8 mouse cellular contexts compared by ENCODE assay signal in genomic region chr14:57344781-57345492, GRCm38 (mm10). TPM values are rescaled to one million over a fixed set of nuclear protein-coding genes. Genes with fewer than 3 reads are reported as not detected.
A peak's percentile ranks its signal among the peaks of the same experiment; 100 is the strongest.
DNase-seq lines count a peak whose midpoint lies in the region; ATAC-seq and TF ChIP-seq lines count a peak whose summit lies in the region.

No protein-coding gene starts in this region.

- H3K4me3 ChIP-seq in thymus, adult 2 months (ENCODE audit: control insufficient read depth, insufficient read depth, low read length), result peak overlapping the region; percentile 13; the same call in 1 of the 2 replicates
- H3K4me3 ChIP-seq in heart, postnatal 0 days (ENCODE audit: low read depth, low read length), result peak overlapping the region; percentile 28
- H3K4me3 ChIP-seq in liver, adult 2 months (ENCODE audit: insufficient read depth, low read depth, low read length), result no peak overlapping the region
- no peak overlapping the region for H3K4me3 ChIP-seq in forebrain, postnatal 0 days (ENCODE audit: low read depth, low read length)
- no peak overlapping the region for H3K4me3 ChIP-seq in forebrain, embryonic 10.5 days

- no peak for TF ChIP-seq CTCF in thymus, adult 2 months (IDR thresholded peaks at IDR 0.05; ENCODE audit: borderline replicate concordance, control insufficient read depth, extremely low read depth, insufficient read depth, low read length, poor library complexity)
- TF ChIP-seq CTCF in heart, postnatal 0 days (IDR thresholded peaks at IDR 0.05; ENCODE audit: low read depth), result no peak
- no peak for TF ChIP-seq CTCF in liver, adult 2 months (IDR thresholded peaks at IDR 0.05; ENCODE audit: low read depth, low read length)
- TF ChIP-seq CTCF in forebrain, postnatal 0 days (IDR thresholded peaks at IDR 0.05; ENCODE audit: low read depth), result no peak

- 81% methylated on average over 25 of the region's 25 CpGs for WGBS in thymus, adult 2 months
- 34% methylated on average over 25 of the region's 25 CpGs for WGBS in heart, postnatal 0 days
- WGBS in liver, adult 2 months, result 55% methylated on average over 25 of the region's 25 CpGs
- WGBS in forebrain, postnatal 0 days, result 81% methylated on average over 25 of the region's 25 CpGs
- 85% methylated on average over 25 of the region's 25 CpGs for WGBS in forebrain, embryonic 10.5 days

- H3K9me3 ChIP-seq in heart, postnatal 0 days (replicated peaks; ENCODE audit: control insufficient read depth, low read length), result no peaks in the 10 kb centered on the region
- no peaks in the 10 kb centered on the region for H3K9me3 ChIP-seq in forebrain, postnatal 0 days (ENCODE audit: low read length)
- H3K9me3 ChIP-seq in forebrain, embryonic 10.5 days, result no peaks in the 10 kb centered on the region

- H3K36me3 ChIP-seq in thymus, adult 2 months (ENCODE audit: control insufficient read depth, insufficient read depth, low read length), result no peaks in the 10 kb centered on the region
- H3K36me3 ChIP-seq in heart, postnatal 0 days (replicated peaks; ENCODE audit: control insufficient read depth, insufficient read depth, low read length), result no peaks in the 10 kb centered on the region
- H3K36me3 ChIP-seq in liver, adult 2 months (ENCODE audit: control insufficient read depth, insufficient read depth, low read length), result no peaks in the 10 kb centered on the region
- no peaks in the 10 kb centered on the region for H3K36me3 ChIP-seq in splenic B cell, adult 2 months (ENCODE audit: control insufficient read depth, insufficient read depth, low read length, poor library complexity, severe bottlenecking)
- no peaks in the 10 kb centered on the region for H3K36me3 ChIP-seq in forebrain, postnatal 0 days (ENCODE audit: insufficient read depth)
- H3K36me3 ChIP-seq in forebrain, embryonic 10.5 days (replicated peaks), result no peaks in the 10 kb centered on the region

- H3K4me1 ChIP-seq in thymus, adult 2 months (replicated peaks; ENCODE audit: control insufficient read depth, insufficient read depth, low read length), result no peaks in the 10 kb centered on the region
- H3K4me1 ChIP-seq in heart, postnatal 0 days (ENCODE audit: control insufficient read depth, insufficient read depth), result peaks cover 11% of the 10 kb centered on the region; the same call in 1 of the 2 replicates
- H3K4me1 ChIP-seq in liver, adult 2 months (ENCODE audit: control insufficient read depth, insufficient read depth, low read length), result no peaks in the 10 kb centered on the region
- H3K4me1 ChIP-seq in forebrain, postnatal 0 days (ENCODE audit: insufficient read depth), result no peaks in the 10 kb centered on the region
- H3K4me1 ChIP-seq in forebrain, embryonic 10.5 days, result peaks cover 24% of the 10 kb centered on the region

- no peaks in the 10 kb centered on the region for H3K27me3 ChIP-seq in thymus, adult 2 months (ENCODE audit: control insufficient read depth, insufficient read depth, low read length)
- no peaks in the 10 kb centered on the region for H3K27me3 ChIP-seq in heart, postnatal 0 days (ENCODE audit: control insufficient read depth, insufficient read depth, low read length)
- no peaks in the 10 kb centered on the region for H3K27me3 ChIP-seq in liver, adult 2 months (ENCODE audit: control insufficient read depth, insufficient read depth, low read length)
- no peaks in the 10 kb centered on the region for H3K27me3 ChIP-seq in splenic B cell, adult 2 months (ENCODE audit: control insufficient read depth, insufficient read depth, low read length, poor library complexity, severe bottlenecking)
- no peaks in the 10 kb centered on the region for H3K27me3 ChIP-seq in forebrain, postnatal 0 days (ENCODE audit: insufficient read depth, low read length)
- H3K27me3 ChIP-seq in forebrain, embryonic 10.5 days (ENCODE audit: poor library complexity, severe bottlenecking), result peaks cover 14% of the 10 kb centered on the region

- H3K79me2 ChIP-seq in liver, adult 2 months (ENCODE audit: control insufficient read depth, insufficient read depth, low read length), result no peaks in the 10 kb centered on the region

- H3K4me2 ChIP-seq in heart, postnatal 0 days (ENCODE audit: low read depth, low read length), result peak overlapping the region; percentile 57
- no peak overlapping the region for H3K4me2 ChIP-seq in forebrain, postnatal 0 days (ENCODE audit: low read depth)

- H3K9ac ChIP-seq in heart, postnatal 0 days (replicated peaks; ENCODE audit: low read depth, low read length), result no peak overlapping the region
- H3K9ac ChIP-seq in liver, adult 2 months (ENCODE audit: low read depth, low read length), result no peak overlapping the region
- H3K9ac ChIP-seq in forebrain, postnatal 0 days, result no peak overlapping the region

- TF ChIP-seq EP300 in heart, postnatal 0 days (IDR thresholded peaks at IDR 0.05; ENCODE audit: low read depth), result no peak

- no peak for TF ChIP-seq POLR2A in thymus, adult 2 months (IDR thresholded peaks at IDR 0.05; ENCODE audit: control insufficient read depth, extremely low read depth, insufficient read depth, low read length, poor library complexity)
- TF ChIP-seq POLR2A in liver, adult 2 months (IDR thresholded peaks at IDR 0.05; ENCODE audit: extremely low read depth, insufficient read depth, low read length), result no peak

- H3K27ac ChIP-seq in thymus, adult 2 months (ENCODE audit: control insufficient read depth, insufficient read depth, low read length), result no peak overlapping the region
- H3K27ac ChIP-seq in heart, postnatal 0 days (ENCODE audit: low read depth), result no peak overlapping the region
- peak overlapping the region; percentile 38 for H3K27ac ChIP-seq in liver, adult 2 months (replicated peaks; ENCODE audit: insufficient read depth, low read depth, low read length)
- no peak overlapping the region for H3K27ac ChIP-seq in forebrain, postnatal 0 days (ENCODE audit: low read depth, low read length)
- H3K27ac ChIP-seq in forebrain, embryonic 10.5 days, result no peak overlapping the region

- peak; percentile 44; the same call in 1 of the 2 replicates for ATAC-seq in heart, postnatal 0 days (ENCODE audit: insufficient read depth, low read depth)
- no peak for ATAC-seq in forebrain, postnatal 0 days

- DNase-seq in thymus, adult 2 months, result no peak
- no peak for DNase-seq in thymus, postnatal 14 days
- peak; percentile 7 for DNase-seq in heart, postnatal 0 days (ENCODE audit: low spot score)
- DNase-seq in liver, adult 2 months (ENCODE audit: extremely low read depth, low read depth, low spot score), result no peak
- DNase-seq in splenic B cell, adult 2 months (ENCODE audit: low read depth, low spot score), result peak; percentile 8
- DNase-seq in forebrain, postnatal 0 days, result no peak
- no peak for DNase-seq in forebrain, embryonic 10.5 days (ENCODE audit: extremely low spot score, low spot score)
- no peak for DNase-seq in urinary bladder, postnatal 4 days (ENCODE audit: low spot score in 2 of 2)

RNA-seq across cellular contexts. Expression of gene Cryl1, which starts 53.4 kb away (rescaled TPM):
- polyA plus RNA-seq in thymus, adult 2 months (2012; rRNA removed), result 33.3 and 40.1 TPM in 2 replicates
- 1.6 and 16.8 TPM in 2 replicates for total RNA-seq in heart, postnatal 0 days (2014; rRNA removed; ENCODE audit: low replicate concordance)
- polyA plus RNA-seq in heart, postnatal 0 days (2015; fragmentation: Nextera tagmentation; extraction: Ambion mirVana), result 10.4 and 10.5 TPM in 2 replicates
- total RNA-seq in liver, adult 2 months (2014; rRNA removed), result 33.0 and 46.4 TPM in 2 replicates
- polyA plus RNA-seq in liver, adult 2 months (2012; rRNA removed), result 27.0 and 34.9 TPM in 2 replicates
- 11.5 and 15.2 TPM in 2 replicates for total RNA-seq in forebrain, postnatal 0 days (2014; rRNA removed)
- 17.0 and 19.2 TPM in 2 replicates for polyA plus RNA-seq in forebrain, postnatal 0 days (2015; fragmentation: Nextera tagmentation; extraction: Ambion mirVana)
- 5.5 and 6.2 TPM in 2 replicates for polyA plus RNA-seq in forebrain, embryonic 10.5 days (2016; fragmentation: Nextera tagmentation; extraction: Ambion mirVana)

Comparison
In these comparisons a context has a peak if more than half of its experiments do, and no peak if none do; other contexts are left out.
1. DNase-seq: peak in heart, postnatal 0 days (single experiment) and splenic B cell, adult 2 months (single experiment); none in thymus, adult 2 months (single experiment), thymus, postnatal 14 days (single experiment), liver, adult 2 months (single experiment), forebrain, postnatal 0 days (single experiment), forebrain, embryonic 10.5 days (single experiment) and urinary bladder, postnatal 4 days (0 of 2).
2. H3K4me3 ChIP-seq: peak in thymus, adult 2 months (single experiment) and heart, postnatal 0 days (single experiment); none in liver, adult 2 months (single experiment), forebrain, postnatal 0 days (single experiment) and forebrain, embryonic 10.5 days (single experiment).